Comparison of ENCODE assay signal across 8 mouse cellular contexts in the genomic region with DNA sequence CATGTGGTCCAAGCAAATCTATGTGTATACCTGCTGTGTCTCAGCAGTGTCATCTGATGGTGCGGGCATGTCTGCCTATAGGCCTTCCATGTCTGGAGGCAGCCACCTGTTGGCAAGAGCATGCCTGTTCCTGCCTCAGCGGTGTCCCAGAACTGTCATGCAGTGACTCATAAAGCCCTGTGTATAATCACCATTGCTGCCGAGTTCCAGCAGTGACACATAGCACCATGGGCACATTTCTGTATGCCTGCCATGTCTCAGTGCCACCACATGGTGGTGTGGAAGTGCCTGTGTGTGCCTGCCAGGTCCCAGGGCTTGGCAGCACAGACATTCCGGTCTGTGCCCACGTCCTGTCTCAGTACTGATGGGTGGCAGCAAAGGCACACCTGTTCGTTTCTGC. TPM values are rescaled to one million over a fixed set of nuclear protein-coding genes. Genes with fewer than 3 reads are reported as not detected.
DNase-seq lines count a peak whose midpoint lies in the region; ATAC-seq and TF ChIP-seq lines count a peak whose summit lies in the region.

No protein-coding gene starts in this region.

- no peak for ATAC-seq in liver, postnatal 0 days
- no peak for ATAC-seq in liver, embryonic 12.5 days
- 0 out of 2 replicates have a peak, but pooled peaks have one; percentile 15 for ATAC-seq in erythroid progenitor cell, adult 5-6 weeks (replicated peaks; ENCODE audit: low FRiP score, poor library complexity, severe bottlenecking)
- ATAC-seq in megakaryocyte progenitor cell, adult 5-6 weeks (replicated peaks; ENCODE audit: poor library complexity): peak; percentile 76

- H3K4me3 ChIP-seq in liver, postnatal 0 days (ENCODE audit: low read depth, low read length): no peak overlapping the region
- H3K4me3 ChIP-seq in liver, embryonic 12.5 days: no peak overlapping the region

- peak; percentile 59 for TF ChIP-seq CTCF in liver, postnatal 0 days (IDR thresholded peaks at IDR 0.05; ENCODE audit: low read depth)

- no peak overlapping the region for H3K4me2 ChIP-seq in liver, postnatal 0 days (ENCODE audit: low read depth, low read length)
- no peak overlapping the region for H3K4me2 ChIP-seq in liver, embryonic 12.5 days

- no peaks in the 10 kb centered on the region for H3K27me3 ChIP-seq in liver, postnatal 0 days (ENCODE audit: insufficient read depth, low read length)
- no peaks in the 10 kb centered on the region for H3K27me3 ChIP-seq in liver, embryonic 12.5 days (replicated peaks)

- no peaks in the 10 kb centered on the region for H3K36me3 ChIP-seq in liver, postnatal 0 days (replicated peaks; ENCODE audit: insufficient read depth, low read length)
- H3K36me3 ChIP-seq in liver, embryonic 12.5 days: no peaks in the 10 kb centered on the region

- no peak overlapping the region for H3K9ac ChIP-seq in liver, postnatal 0 days (replicated peaks)
- no peak overlapping the region for H3K9ac ChIP-seq in liver, embryonic 12.5 days

- no peak for DNase-seq in liver, postnatal 0 days
- DNase-seq in adrenal gland, adult 8-10 months: peak; percentile 77
- DNase-seq in kidney, postnatal 25 days: peak; percentile 27 to 54
- peak; percentile 60 for DNase-seq in testis, postnatal 10 days (ENCODE audit: low spot score)
- DNase-seq in heart, adult 8-10 months (ENCODE audit: low spot score): no peak

- H3K27ac ChIP-seq in liver, postnatal 0 days (ENCODE audit: low read depth): no peak overlapping the region
- no peak overlapping the region for H3K27ac ChIP-seq in liver, embryonic 12.5 days

- H3K9me3 ChIP-seq in liver, postnatal 0 days (ENCODE audit: low read length): no peaks in the 10 kb centered on the region
- H3K9me3 ChIP-seq in liver, embryonic 12.5 days (replicated peaks): no peaks in the 10 kb centered on the region

- H3K4me1 ChIP-seq in liver, postnatal 0 days (ENCODE audit: insufficient read depth): no peaks in the 10 kb centered on the region
- H3K4me1 ChIP-seq in liver, embryonic 12.5 days: 0 out of 2 replicates have a peak, but pooled peaks cover 2% of the 10 kb centered on the region

- no peak for TF ChIP-seq EP300 in liver, postnatal 0 days (IDR thresholded peaks at IDR 0.05; ENCODE audit: low read depth)

- 51% methylated on average over 6 of the region's 6 CpGs for WGBS in liver, postnatal 0 days (ENCODE audit: insufficient replicate concordance)
- 55% methylated on average over 6 of the region's 6 CpGs for WGBS in liver, embryonic 12.5 days (ENCODE audit: insufficient replicate concordance)

RNA-seq across cellular contexts. Expression of gene Gnaz, which starts 44.2 kb away (rescaled TPM):
- polyA plus RNA-seq in liver, postnatal 0 days (2015; fragmentation: Nextera tagmentation; extraction: Ambion mirVana): 3.4 and 3.7 TPM in 2 replicates
- polyA plus RNA-seq in liver, embryonic 12.5 days (2016; fragmentation: Nextera tagmentation; extraction: Ambion mirVana): 9.0 and 9.6 TPM in 2 replicates
- total RNA-seq in adrenal gland, adult 8-10 months (2022): 10 to 100 TPM in 2 of 4 experiments, 1 to 10 TPM in 2; 3.6 to 14.9 (median 8.5) TPM
- total RNA-seq in erythroid progenitor cell, adult 5-6 weeks (2015; ENCODE audit: low replicate concordance): not detected in 2 replicates
- total RNA-seq in erythroid progenitor cell, adult 5-6 weeks (2017; ENCODE audit: low replicate concordance): 0.38 TPM in 1 of 2 replicates, not detected in the other
- total RNA-seq in megakaryocyte progenitor cell, adult 5-6 weeks (2015): 0.17 TPM in 1 of 2 replicates, not detected in the other
- total RNA-seq in megakaryocyte progenitor cell, adult 5-6 weeks (2017): 0.12 and 0.27 TPM in 2 replicates
- total RNA-seq in heart, adult 8-10 months (2022): 1 to 10 TPM in 3 of 4 experiments, under 1 TPM in 1; 0.98 to 1.7 (median 1.1) TPM

Comparison
In these comparisons a context has a peak if more than half of its experiments do, and no peak if none do; other contexts are left out.
1. ATAC-seq: peak in erythroid progenitor cell, adult 5-6 weeks (single experiment) and megakaryocyte progenitor cell, adult 5-6 weeks (single experiment); none in liver, postnatal 0 days (single experiment) and liver, embryonic 12.5 days (single experiment).
2. DNase-seq: peak in adrenal gland, adult 8-10 months (single experiment), kidney, postnatal 25 days (2 of 2) and testis, postnatal 10 days (single experiment); none in liver, postnatal 0 days (single experiment) and heart, adult 8-10 months (single experiment).